Mouse (Mus musculus): ENCODE measurements around the gene Fbxo10. TPM values are rescaled to one million over a fixed set of nuclear protein-coding genes. Genes with fewer than 3 reads are reported as not detected.
A peak's percentile ranks its signal among the peaks of the same experiment; 100 is the strongest.

Fbxo10 gene
- total and polyA plus RNA-seq, 2 experiments = 0.65 to 1.2 TPM

DNA sequence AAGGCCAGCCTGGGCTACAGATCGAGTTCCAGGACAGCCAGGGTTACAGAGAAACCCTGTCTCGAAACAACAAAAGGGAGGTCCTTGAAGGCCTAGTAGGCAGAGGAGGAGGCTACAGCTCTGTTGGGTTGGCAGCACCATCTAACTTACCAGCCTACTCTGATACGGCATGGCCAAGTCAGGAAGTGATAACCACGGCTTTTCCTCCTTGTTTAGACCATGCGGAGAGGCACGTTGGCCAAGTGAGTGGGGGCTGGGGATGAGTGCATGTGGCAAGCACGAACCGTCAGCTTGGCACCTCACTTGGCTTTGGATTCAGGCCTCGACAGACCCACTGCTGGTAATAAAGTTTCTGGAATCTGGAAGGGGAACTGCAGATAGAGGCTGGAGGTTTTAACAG, 51.8 kb downstream of the Fbxo10 start:
- H3K36me3 ChIP-seq (ENCODE audit: control insufficient read depth, insufficient read depth, low read length) = peaks cover 3% of the 10 kb centered on the region; the same call in 1 of the 2 replicates
- no peaks in the 10 kb centered on the region for H3K27me3 ChIP-seq (ENCODE audit: control insufficient read depth, insufficient read depth, low read length)
- no peaks in the 10 kb centered on the region for H3K4me1 ChIP-seq (ENCODE audit: control insufficient read depth, insufficient read depth, low read length)
- no peak overlapping the region for H3K27ac ChIP-seq (replicated peaks; ENCODE audit: insufficient read depth, low read depth, low read length)
- no peak for DNase-seq (ENCODE audit: extremely low read depth, low read depth, low spot score)
- no peaks in the 10 kb centered on the region for H3K79me2 ChIP-seq (ENCODE audit: control insufficient read depth, insufficient read depth, low read length)
- 85% methylated on average over 9 of the region's 9 CpGs for WGBS
- H3K9ac ChIP-seq (ENCODE audit: low read depth, low read length) = no peak overlapping the region
- no peak for TF ChIP-seq CTCF (IDR thresholded peaks at IDR 0.05; ENCODE audit: low read depth, low read length)
- no peak overlapping the region for H3K4me3 ChIP-seq (ENCODE audit: insufficient read depth, low read depth, low read length)

DNA sequence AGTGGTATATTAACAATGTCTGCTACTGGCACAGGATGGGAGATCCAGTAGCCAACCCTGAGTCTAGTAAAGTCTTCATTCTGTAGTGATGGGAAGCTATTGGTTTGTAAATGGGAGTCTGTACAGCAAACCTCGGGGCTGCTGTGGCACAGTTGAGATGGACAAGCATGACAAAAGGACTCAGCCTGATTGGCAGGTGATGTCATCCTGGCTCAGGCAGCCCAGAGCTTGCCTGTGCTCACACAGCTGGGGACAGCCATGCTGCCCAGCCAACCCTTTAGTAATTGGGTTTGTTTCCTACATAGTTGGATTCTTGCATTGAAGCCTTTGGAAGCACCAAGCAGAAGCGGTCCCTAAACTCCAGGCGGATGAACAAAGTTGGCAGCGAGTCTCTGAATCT, 57.9 kb downstream of the Fbxo10 start:
- H3K27me3 ChIP-seq (ENCODE audit: control insufficient read depth, insufficient read depth, low read length) = no peaks in the 10 kb centered on the region
- no peak overlapping the region for H3K4me3 ChIP-seq (ENCODE audit: insufficient read depth, low read depth, low read length)
- TF ChIP-seq CTCF (IDR thresholded peaks at IDR 0.05; ENCODE audit: low read depth, low read length) (no peak), POLR2A (IDR thresholded peaks at IDR 0.05; ENCODE audit: extremely low read depth, insufficient read depth, low read length) (no peak)
- H3K79me2 ChIP-seq (ENCODE audit: control insufficient read depth, insufficient read depth, low read length) = no peaks in the 10 kb centered on the region
- no peak overlapping the region for H3K9ac ChIP-seq (ENCODE audit: low read depth, low read length)
- no peak overlapping the region for H3K27ac ChIP-seq (replicated peaks; ENCODE audit: insufficient read depth, low read depth, low read length)
- no peak for DNase-seq (ENCODE audit: extremely low read depth, low read depth, low spot score)
- 92% methylated on average over 4 of the region's 4 CpGs for WGBS
- H3K36me3 ChIP-seq (ENCODE audit: control insufficient read depth, insufficient read depth, low read length) = peaks cover 7% of the 10 kb centered on the region; the same call in 1 of the 2 replicates
- H3K4me1 ChIP-seq (ENCODE audit: control insufficient read depth, insufficient read depth, low read length) = no peaks in the 10 kb centered on the region

DNA sequence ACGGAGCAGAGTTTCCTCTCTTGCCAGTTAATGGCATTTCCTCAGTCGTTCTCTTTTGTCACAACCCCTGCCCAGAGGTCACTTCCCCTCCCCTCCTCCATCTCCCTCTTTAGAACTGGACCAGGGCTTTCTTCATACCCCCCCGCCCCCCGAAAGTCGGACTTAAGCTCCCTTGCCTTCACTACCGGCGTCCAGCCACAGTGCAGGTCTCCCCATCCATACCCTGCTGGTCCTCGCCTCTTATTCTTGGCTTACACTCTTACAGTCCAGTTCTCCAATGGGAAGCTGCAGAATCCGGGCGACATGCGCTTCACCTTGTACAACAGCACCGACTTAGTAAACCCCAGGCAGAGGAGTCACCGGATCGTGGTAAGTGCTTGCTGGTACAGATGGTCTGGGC, 65.4 kb downstream of the Fbxo10 start:
- DNase-seq (ENCODE audit: extremely low read depth, low read depth, low spot score) = no peak
- Histone ChIP-seq H3K27ac (replicated peaks; ENCODE audit: insufficient read depth, low read depth, low read length) (no peak overlapping the region), H3K4me1 (ENCODE audit: control insufficient read depth, insufficient read depth, low read length) (peaks cover 3% of the 10 kb centered on the region; the same call in 1 of the 2 replicates), H3K9ac (ENCODE audit: low read depth, low read length) (peak overlapping the region; percentile 32), H3K79me2 (ENCODE audit: control insufficient read depth, insufficient read depth, low read length) (no peaks in the 10 kb centered on the region), H3K36me3 (ENCODE audit: control insufficient read depth, insufficient read depth, low read length) (no peaks in the 10 kb centered on the region; the same call in 1 of the 2 replicates), H3K27me3 (ENCODE audit: control insufficient read depth, insufficient read depth, low read length) (no peaks in the 10 kb centered on the region), H3K4me3 (ENCODE audit: insufficient read depth, low read depth, low read length) (peak overlapping the region; percentile 63)
- TF ChIP-seq CTCF (IDR thresholded peaks at IDR 0.05; ENCODE audit: low read depth, low read length) = no peak
- WGBS = 3% methylated on average over 14 of the region's 14 CpGs

DNA sequence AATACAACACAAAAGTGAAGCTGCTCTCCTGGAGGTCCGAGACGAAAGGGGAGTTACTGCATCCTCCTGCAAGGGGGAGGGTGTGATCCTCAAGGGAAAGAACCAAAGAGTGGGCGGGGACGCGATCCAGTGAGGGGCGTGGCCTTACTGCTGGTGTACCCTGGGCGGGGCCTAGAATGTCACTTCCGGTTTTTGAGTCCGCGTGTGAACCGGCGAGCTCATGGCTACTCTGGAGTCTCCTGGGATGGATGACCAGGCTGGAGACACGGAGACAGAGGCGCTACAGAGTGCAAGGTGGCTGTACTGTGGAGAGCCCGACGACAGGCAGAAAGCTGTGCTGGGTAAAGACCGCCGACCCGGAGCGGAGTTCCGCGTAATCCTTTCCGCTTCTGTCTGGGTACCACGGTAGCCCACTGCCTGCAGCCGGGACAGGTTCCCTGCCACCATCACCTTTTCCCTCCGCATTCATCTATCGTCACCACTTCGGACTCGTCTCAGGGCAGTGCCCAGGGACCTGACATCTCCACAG, 65.9 kb downstream of the Fbxo10 start, which contains the start of gene Polr1e:
TSS of gene Polr1e (plus strand) at position 132 of the 529 bp plus-strand sequence.
- 1% methylated on average over 29 of the region's 29 CpGs for WGBS
- Histone ChIP-seq H3K27me3 (ENCODE audit: control insufficient read depth, insufficient read depth, low read length) (no peaks in the 10 kb centered on the region), H3K27ac (replicated peaks; ENCODE audit: insufficient read depth, low read depth, low read length) (no peak within 1 kb of the TSS), H3K4me1 (ENCODE audit: control insufficient read depth, insufficient read depth, low read length) (peaks cover 5% of the 10 kb centered on the region), H3K9ac (ENCODE audit: low read depth, low read length) (peak within 1 kb of the TSS; percentile 32), H3K79me2 (ENCODE audit: control insufficient read depth, insufficient read depth, low read length) (no peaks in the 10 kb centered on the region), H3K36me3 (ENCODE audit: control insufficient read depth, insufficient read depth, low read length) (no peaks in the 10 kb centered on the region; the same call in 1 of the 2 replicates), H3K4me3 (ENCODE audit: insufficient read depth, low read depth, low read length) (peak within 1 kb of the TSS; percentile 63)
- peak; percentile 81 for DNase-seq (ENCODE audit: extremely low read depth, low read depth, low spot score)
- TF ChIP-seq CTCF (IDR thresholded peaks at IDR 0.05; ENCODE audit: low read depth, low read length) (no peak), POLR2A (IDR thresholded peaks at IDR 0.05; ENCODE audit: extremely low read depth, insufficient read depth, low read length) (no peak)

DNA sequence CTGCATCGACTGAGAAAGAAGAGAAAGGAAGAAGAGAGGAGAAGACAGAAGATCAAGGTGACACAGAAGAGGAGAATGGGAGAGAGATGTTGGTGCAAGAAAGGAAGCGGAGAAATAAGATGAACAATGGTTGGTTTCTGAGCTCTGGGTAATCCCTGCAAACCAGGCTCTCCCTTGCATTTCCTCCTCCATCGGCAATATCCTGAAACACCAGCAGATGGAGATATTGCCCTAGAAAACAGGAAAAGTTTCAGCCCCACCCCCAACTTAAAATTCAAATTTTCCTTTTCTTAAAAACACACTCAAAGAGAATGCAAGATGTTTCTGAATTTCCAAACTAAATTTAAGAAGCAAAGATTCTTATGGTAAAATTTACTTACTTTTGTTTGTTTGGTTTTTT, 68.8 kb downstream of the Fbxo10 start:
- no peaks in the 10 kb centered on the region for H3K27me3 ChIP-seq (ENCODE audit: control insufficient read depth, insufficient read depth, low read length)
- H3K79me2 ChIP-seq (ENCODE audit: control insufficient read depth, insufficient read depth, low read length) = no peaks in the 10 kb centered on the region
- H3K4me3 ChIP-seq (ENCODE audit: insufficient read depth, low read depth, low read length) = no peak overlapping the region
- H3K4me1 ChIP-seq (ENCODE audit: control insufficient read depth, insufficient read depth, low read length) = peaks cover 6% of the 10 kb centered on the region
- peak; percentile 46 for TF ChIP-seq CTCF (IDR thresholded peaks at IDR 0.05; ENCODE audit: low read depth, low read length)
- TF ChIP-seq POLR2A (IDR thresholded peaks at IDR 0.05; ENCODE audit: extremely low read depth, insufficient read depth, low read length) = no peak
- H3K27ac ChIP-seq (replicated peaks; ENCODE audit: insufficient read depth, low read depth, low read length) = no peak overlapping the region
- no peak overlapping the region for H3K9ac ChIP-seq (ENCODE audit: low read depth, low read length)
- 21% methylated on average over 3 of the region's 3 CpGs for WGBS
- peak; percentile 43 for DNase-seq (ENCODE audit: extremely low read depth, low read depth, low spot score)
- H3K36me3 ChIP-seq (ENCODE audit: control insufficient read depth, insufficient read depth, low read length) = no peaks in the 10 kb centered on the region

DNA sequence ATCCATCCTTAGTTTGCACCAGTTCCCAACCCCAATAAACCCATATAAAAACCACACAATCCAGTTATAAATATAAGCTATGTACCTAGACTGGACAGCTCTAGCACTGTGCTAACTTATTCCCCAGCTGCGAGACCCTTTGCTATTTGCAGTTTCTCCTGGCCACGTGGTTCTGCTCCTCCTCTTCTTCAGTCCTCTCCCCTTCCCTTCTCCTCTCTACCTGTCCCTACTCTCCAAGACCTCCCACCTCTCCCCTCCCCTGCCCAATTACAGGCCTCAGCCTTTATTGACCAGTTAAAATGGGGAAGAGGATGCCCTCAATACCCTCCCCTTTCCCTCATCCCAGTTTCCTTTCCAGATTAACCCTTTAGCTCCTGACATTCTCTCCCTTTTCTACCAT, 70.9 kb downstream of the Fbxo10 start:
- H3K36me3 ChIP-seq (ENCODE audit: control insufficient read depth, insufficient read depth, low read length) = no peaks in the 10 kb centered on the region
- H3K79me2 ChIP-seq (ENCODE audit: control insufficient read depth, insufficient read depth, low read length) = peaks cover 7% of the 10 kb centered on the region; the same call in 1 of the 2 replicates
- 2% methylated on average over 2 of the region's 2 CpGs for WGBS
- H3K9ac ChIP-seq (ENCODE audit: low read depth, low read length) = no peak overlapping the region
- TF ChIP-seq CTCF (IDR thresholded peaks at IDR 0.05; ENCODE audit: low read depth, low read length) (no peak), POLR2A (IDR thresholded peaks at IDR 0.05; ENCODE audit: extremely low read depth, insufficient read depth, low read length) (no peak)
- 0 out of 2 replicates have a peak overlapping the region, but pooled peaks have one; percentile 81 for H3K4me3 ChIP-seq (ENCODE audit: insufficient read depth, low read depth, low read length)
- peaks cover 12% of the 10 kb centered on the region for H3K4me1 ChIP-seq (ENCODE audit: control insufficient read depth, insufficient read depth, low read length)
- H3K27me3 ChIP-seq (ENCODE audit: control insufficient read depth, insufficient read depth, low read length) = no peaks in the 10 kb centered on the region
- no peak overlapping the region for H3K27ac ChIP-seq (replicated peaks; ENCODE audit: insufficient read depth, low read depth, low read length)
- no peak for DNase-seq (ENCODE audit: extremely low read depth, low read depth, low spot score)

Measured in liver, adult 2 months (tissue).